Mouse (Mus musculus): Measurements from ENCODE around the gene Zfyve28. TPM values are rescaled to one million over a fixed set of nuclear protein-coding genes. Genes with fewer than 3 reads are reported as not detected.

The Zfyve28 gene
- polyA plus RNA-seq, 1 experiment from 2014 or later: 0.42 TPM

GRCm38 (mm10) chr5:34213659-34214058, 74.6 kb downstream of the Zfyve28 start:
- H3K9ac ChIP-seq (ENCODE audit: low read depth, low read length): no peak overlapping the region
- no peaks in the 10 kb centered on the region for H3K9me3 ChIP-seq (ENCODE audit: control insufficient read depth, low read length)
- H3K4me1 ChIP-seq (ENCODE audit: control insufficient read depth, insufficient read depth, low read length): 0 out of 2 replicates have a peak, but pooled peaks cover 3% of the 10 kb centered on the region
- no peaks in the 10 kb centered on the region for H3K27me3 ChIP-seq (replicated peaks; ENCODE audit: control insufficient read depth, insufficient read depth, low read length)
- no peaks in the 10 kb centered on the region for H3K36me3 ChIP-seq (ENCODE audit: control insufficient read depth, insufficient read depth, low read length)
- H3K27ac ChIP-seq (ENCODE audit: low read length): no peak overlapping the region
- 54% methylated on average over 8 of the region's 8 CpGs for WGBS
- H3K4me2 ChIP-seq (ENCODE audit: low read depth, low read length): no peak overlapping the region
- no peak for ATAC-seq
- no peak overlapping the region for H3K4me3 ChIP-seq (ENCODE audit: low read length)

GRCm38 (mm10) chr5:34210279-34210678, 78.0 kb downstream of the Zfyve28 start:
- Histone ChIP-seq H3K9ac (ENCODE audit: low read depth, low read length) (no peak overlapping the region), H3K4me1 (ENCODE audit: control insufficient read depth, insufficient read depth, low read length) (0 out of 2 replicates have a peak, but pooled peaks cover 3% of the 10 kb centered on the region)
- 4% methylated on average over 1 of the region's 1 CpGs for WGBS

GRCm38 (mm10) chr5:34207503-34207902, 80.7 kb downstream of the Zfyve28 start:
- H3K36me3 ChIP-seq (ENCODE audit: control insufficient read depth, insufficient read depth, low read length): no peaks in the 10 kb centered on the region
- H3K27ac ChIP-seq (ENCODE audit: low read length): no peak overlapping the region
- no peak for ATAC-seq
- no peak overlapping the region for H3K9ac ChIP-seq (ENCODE audit: low read depth, low read length)
- no peak overlapping the region for H3K4me2 ChIP-seq (ENCODE audit: low read depth, low read length)
- no peaks in the 10 kb centered on the region for H3K4me1 ChIP-seq (ENCODE audit: control insufficient read depth, insufficient read depth, low read length)
- H3K9me3 ChIP-seq (ENCODE audit: control insufficient read depth, low read length): no peaks in the 10 kb centered on the region
- no peaks in the 10 kb centered on the region for H3K27me3 ChIP-seq (replicated peaks; ENCODE audit: control insufficient read depth, insufficient read depth, low read length)
- WGBS: 36% methylated on average over 3 of the region's 3 CpGs
- H3K4me3 ChIP-seq (ENCODE audit: low read length): no peak overlapping the region

More at GRCm38 (mm10) chr5:34210279-34210678, 78.0 kb downstream of the Zfyve28 start:
- H3K27me3 ChIP-seq (replicated peaks; ENCODE audit: control insufficient read depth, insufficient read depth, low read length): no peaks in the 10 kb centered on the region
- no peaks in the 10 kb centered on the region for H3K9me3 ChIP-seq (ENCODE audit: control insufficient read depth, low read length)
- H3K4me3 ChIP-seq (ENCODE audit: low read length): no peak overlapping the region
- no peaks in the 10 kb centered on the region for H3K36me3 ChIP-seq (ENCODE audit: control insufficient read depth, insufficient read depth, low read length)
- peak; percentile 76 for ATAC-seq
- no peak overlapping the region for H3K4me2 ChIP-seq (ENCODE audit: low read depth, low read length)
- H3K27ac ChIP-seq (ENCODE audit: low read length): no peak overlapping the region

- Histone ChIP-seq H3K27me3 (replicated peaks; ENCODE audit: control insufficient read depth, insufficient read depth, low read length) (no peaks in the 10 kb centered on the region), H3K36me3 (ENCODE audit: control insufficient read depth, insufficient read depth, low read length) (no peaks in the 10 kb centered on the region), H3K9me3 (ENCODE audit: control insufficient read depth, low read length) (no peaks in the 10 kb centered on the region), H3K4me2 (ENCODE audit: low read depth, low read length) (no peak overlapping the region), H3K9ac (ENCODE audit: low read depth, low read length) (no peak overlapping the region), H3K4me1 (ENCODE audit: control insufficient read depth, insufficient read depth, low read length) (no peaks in the 10 kb centered on the region), H3K4me3 (ENCODE audit: low read length) (no peak overlapping the region), H3K27ac (ENCODE audit: low read length) (no peak overlapping the region)
- 65% methylated on average over 2 of the region's 2 CpGs for WGBS
- ATAC-seq: no peak
Measured at GRCm38 (mm10) chr5:34205788-34206187, 82.5 kb downstream of the Zfyve28 start.

- H3K4me1 ChIP-seq (ENCODE audit: control insufficient read depth, insufficient read depth, low read length): no peaks in the 10 kb centered on the region
- WGBS: 82% methylated on average over 2 of the region's 2 CpGs
- no peak overlapping the region for H3K4me2 ChIP-seq (ENCODE audit: low read depth, low read length)
- H3K27ac ChIP-seq (ENCODE audit: low read length): no peak overlapping the region
- no peak overlapping the region for H3K4me3 ChIP-seq (ENCODE audit: low read length)
- H3K27me3 ChIP-seq (replicated peaks; ENCODE audit: control insufficient read depth, insufficient read depth, low read length): no peaks in the 10 kb centered on the region
- no peak for ATAC-seq
- no peaks in the 10 kb centered on the region for H3K9me3 ChIP-seq (ENCODE audit: control insufficient read depth, low read length)
- H3K9ac ChIP-seq (ENCODE audit: low read depth, low read length): no peak overlapping the region
- no peaks in the 10 kb centered on the region for H3K36me3 ChIP-seq (ENCODE audit: control insufficient read depth, insufficient read depth, low read length)
Measured at GRCm38 (mm10) chr5:34204911-34205310, 83.3 kb downstream of the Zfyve28 start.

GRCm38 (mm10) chr5:34202006-34202405, 86.2 kb downstream of the Zfyve28 start:
- ATAC-seq: no peak

GRCm38 (mm10) chr5:34201396-34201795, 86.9 kb downstream of the Zfyve28 start:
- Histone ChIP-seq H3K27ac (ENCODE audit: low read length) (no peak overlapping the region), H3K4me1 (ENCODE audit: control insufficient read depth, insufficient read depth, low read length) (no peaks in the 10 kb centered on the region), H3K4me2 (ENCODE audit: low read depth, low read length) (no peak overlapping the region), H3K4me3 (ENCODE audit: low read length) (no peak overlapping the region), H3K9me3 (ENCODE audit: control insufficient read depth, low read length) (no peaks in the 10 kb centered on the region), H3K27me3 (replicated peaks; ENCODE audit: control insufficient read depth, insufficient read depth, low read length) (no peaks in the 10 kb centered on the region), H3K36me3 (ENCODE audit: control insufficient read depth, insufficient read depth, low read length) (no peaks in the 10 kb centered on the region), H3K9ac (ENCODE audit: low read depth, low read length) (no peak overlapping the region)
- WGBS: 70% methylated on average over 2 of the region's 2 CpGs
- ATAC-seq: no peak

More at GRCm38 (mm10) chr5:34202006-34202405, 86.2 kb downstream of the Zfyve28 start:
- Histone ChIP-seq H3K36me3 (ENCODE audit: control insufficient read depth, insufficient read depth, low read length) (no peaks in the 10 kb centered on the region), H3K9ac (ENCODE audit: low read depth, low read length) (no peak overlapping the region), H3K27ac (ENCODE audit: low read length) (no peak overlapping the region), H3K27me3 (replicated peaks; ENCODE audit: control insufficient read depth, insufficient read depth, low read length) (no peaks in the 10 kb centered on the region), H3K9me3 (ENCODE audit: control insufficient read depth, low read length) (no peaks in the 10 kb centered on the region), H3K4me1 (ENCODE audit: control insufficient read depth, insufficient read depth, low read length) (no peaks in the 10 kb centered on the region), H3K4me2 (ENCODE audit: low read depth, low read length) (no peak overlapping the region), H3K4me3 (ENCODE audit: low read length) (no peak overlapping the region)
- WGBS: 69% methylated on average over 4 of the region's 4 CpGs

- no peak overlapping the region for H3K27ac ChIP-seq (ENCODE audit: low read length)
- no peaks in the 10 kb centered on the region for H3K9me3 ChIP-seq (ENCODE audit: control insufficient read depth, low read length)
- WGBS: 86% methylated on average over 6 of the region's 6 CpGs
- H3K27me3 ChIP-seq (replicated peaks; ENCODE audit: control insufficient read depth, insufficient read depth, low read length): no peaks in the 10 kb centered on the region
- no peak for ATAC-seq
- no peaks in the 10 kb centered on the region for H3K36me3 ChIP-seq (ENCODE audit: control insufficient read depth, insufficient read depth, low read length)
- H3K4me1 ChIP-seq (ENCODE audit: control insufficient read depth, insufficient read depth, low read length): no peaks in the 10 kb centered on the region
- no peak overlapping the region for H3K4me3 ChIP-seq (ENCODE audit: low read length)
- no peak overlapping the region for H3K9ac ChIP-seq (ENCODE audit: low read depth, low read length)
- no peak overlapping the region for H3K4me2 ChIP-seq (ENCODE audit: low read depth, low read length)
Measured at GRCm38 (mm10) chr5:34198615-34199014, 89.6 kb downstream of the Zfyve28 start.

GRCm38 (mm10) chr5:34197243-34197642, 91.0 kb downstream of the Zfyve28 start:
- WGBS: 91% methylated on average over 4 of the region's 4 CpGs
- Histone ChIP-seq H3K9ac (ENCODE audit: low read depth, low read length) (no peak overlapping the region), H3K36me3 (ENCODE audit: control insufficient read depth, insufficient read depth, low read length) (no peaks in the 10 kb centered on the region), H3K27me3 (replicated peaks; ENCODE audit: control insufficient read depth, insufficient read depth, low read length) (no peaks in the 10 kb centered on the region), H3K4me1 (ENCODE audit: control insufficient read depth, insufficient read depth, low read length) (no peaks in the 10 kb centered on the region), H3K4me3 (ENCODE audit: low read length) (no peak overlapping the region), H3K27ac (ENCODE audit: low read length) (no peak overlapping the region), H3K4me2 (ENCODE audit: low read depth, low read length) (no peak overlapping the region), H3K9me3 (ENCODE audit: control insufficient read depth, low read length) (no peaks in the 10 kb centered on the region)
- ATAC-seq: no peak

- no peak for ATAC-seq
- no peaks in the 10 kb centered on the region for H3K36me3 ChIP-seq (ENCODE audit: control insufficient read depth, insufficient read depth, low read length)
- no peak overlapping the region for H3K27ac ChIP-seq (ENCODE audit: low read length)
Measured at GRCm38 (mm10) chr5:34196423-34196822, 91.8 kb downstream of the Zfyve28 start.

More at GRCm38 (mm10) chr5:34196423-34196822, 91.8 kb downstream of the Zfyve28 start:
- Histone ChIP-seq H3K9ac (ENCODE audit: low read depth, low read length) (no peak overlapping the region), H3K27me3 (replicated peaks; ENCODE audit: control insufficient read depth, insufficient read depth, low read length) (no peaks in the 10 kb centered on the region), H3K4me2 (ENCODE audit: low read depth, low read length) (no peak overlapping the region), H3K9me3 (ENCODE audit: control insufficient read depth, low read length) (no peaks in the 10 kb centered on the region), H3K4me1 (ENCODE audit: control insufficient read depth, insufficient read depth, low read length) (no peaks in the 10 kb centered on the region), H3K4me3 (ENCODE audit: low read length) (no peak overlapping the region)
- 82% methylated on average over 7 of the region's 7 CpGs for WGBS

Data from intestine, embryonic 16.5 days (tissue).